Mouse (Mus musculus) colon, adult 2 months (tissue): Measurements from ENCODE around the gene Etnk1. TPM values are rescaled to one million over a fixed set of nuclear protein-coding genes. Genes with fewer than 3 reads are reported as not detected.

ENCODE experiments used
- polyA plus RNA-seq: library from polyadenylated mRNA; depleted of rRNA; stranded (reverse); fragments of >200 nt; gene quantifications from 2 replicates; pipeline ENCODE4 v1.2.3, GENCODE M21; 2012; rRNA removed

Gene Etnk1
- polyA plus RNA-seq, result 49.9 and 55.6 TPM in 2 replicates

GRCm38 (mm10) chr6:143166452-143167357 lies at the start of gene Etnk1:
Gene Etnk1, plus strand, starts transcription at chr6:143167221.

Other genes with a start within 250 kb of the Etnk1 start
- 0.06 and 0.21 TPM in 2 replicates for gene St8sia1, start 202.8 kb upstream of the Etnk1 start, polyA plus RNA-seq
- 9.6 and 9.7 TPM in 2 replicates for gene C2cd5, start 67.1 kb upstream of the Etnk1 start, polyA plus RNA-seq